Mouse (Mus musculus) embryonic facial prominence, embryonic 12.5 days (tissue): Measurements from ENCODE around the gene F2rl2. TPM values are rescaled to one million over a fixed set of nuclear protein-coding genes. Genes with fewer than 3 reads are reported as not detected.

Experiments used
- ATAC-seq: fragments of 200-750 bp; cut with Nextera tagmentation; 2 replicates; pipeline ENCODE4 v1.8.0; 2017; ENCODE audit not compliant: insufficient number of reproducible peaks, insufficient read depth, low FRiP score, low TSS enrichment
- H3K27ac ChIP-seq: fragments of 300-500 bp; sonication (generic); 2 replicates; pipeline ENCODE4 v1.5.1; 2016; ENCODE audit warnings: mild to moderate bottlenecking
- H3K27me3 ChIP-seq: fragments of 300-500 bp; sonication (generic); 2 replicates; pipeline ENCODE4 v1.6.1; 2016; ENCODE audit warnings: mild to moderate bottlenecking, moderate library complexity
- H3K36me3 ChIP-seq: fragments of 300-500 bp; sonication (generic); 2 replicates; pipeline ENCODE4 v1.6.1; 2016; ENCODE audit warnings: mild to moderate bottlenecking
- H3K4me1 ChIP-seq: fragments of 300-500 bp; sonication (generic); 2 replicates; pipeline ENCODE4 v1.6.1; 2016
- H3K4me2 ChIP-seq: fragments of 300-500 bp; sonication (generic); replicated peaks from 2 replicates; pipeline ENCODE4 v1.6.1; 2016; ENCODE audit warnings: mild to moderate bottlenecking, moderate library complexity
- H3K4me3 ChIP-seq: fragments of 300-500 bp; sonication (generic); 2 replicates; pipeline ENCODE4 v1.5.1; 2016; ENCODE audit warnings: mild to moderate bottlenecking
- H3K9ac ChIP-seq: fragments of 300-500 bp; sonication (generic); 2 replicates; pipeline ENCODE4 v1.6.1; 2016; ENCODE audit warnings: mild to moderate bottlenecking, moderate library complexity
- H3K9me3 ChIP-seq: fragments of 300-500 bp; sonication (generic); 2 replicates; pipeline ENCODE4 v1.6.1; 2016; ENCODE audit warnings: mild to moderate bottlenecking, moderate library complexity
- WGBS: fragments of 180-500 bp; shearing (Covaris S2); methylation state at CpG from one replicate; pipeline ENCODE4 v1.1.7; 2016; 5-methylcytosine and 5-hydroxymethylcytosine counted together
- polyA plus RNA-seq: library from polyadenylated mRNA; unstranded; fragments of >200 nt; fragmentation: Nextera tagmentation; extraction: Ambion mirVana; gene quantifications from 2 replicates; pipeline ENCODE4 v1.2.1, GENCODE M21; 2016

Gene F2rl2
- polyA plus RNA-seq, 1 experiment from 2014 or later: 1.2 TPM

DNA sequence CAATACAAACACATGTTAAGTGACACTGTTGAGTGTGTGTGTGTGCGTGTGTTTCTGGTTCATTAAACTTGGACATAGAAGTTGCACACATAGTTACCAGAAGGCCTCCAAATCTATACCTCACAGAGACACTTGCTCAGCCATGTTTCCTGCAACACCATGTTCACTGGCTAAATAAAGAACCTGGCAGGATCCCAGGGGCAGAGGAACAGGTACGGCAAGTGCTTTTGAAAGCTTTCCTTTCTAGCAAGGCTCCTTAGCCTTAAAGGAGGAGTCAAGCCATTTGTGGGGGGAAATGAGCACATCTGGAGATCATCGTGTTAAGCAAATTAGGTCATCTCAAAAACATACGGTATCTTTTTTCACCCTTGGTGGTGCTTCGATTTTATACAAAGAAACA lies 6.7 kb downstream of the F2rl2 start:
- H3K9me3 ChIP-seq: no peaks in the 10 kb centered on the region
- H3K27ac ChIP-seq: no peak overlapping the region
- H3K4me2 ChIP-seq: no peak overlapping the region
- H3K9ac ChIP-seq: no peak overlapping the region
- H3K36me3 ChIP-seq: no peaks in the 10 kb centered on the region; the same call in 1 of the 2 replicates
- no peak overlapping the region for H3K4me3 ChIP-seq
- no peak for ATAC-seq
- 38% methylated on average over 5 of the region's 5 CpGs for WGBS
- H3K27me3 ChIP-seq: no peaks in the 10 kb centered on the region
- H3K4me1 ChIP-seq: 0 out of 2 replicates have a peak, but pooled peaks cover 5% of the 10 kb centered on the region

DNA sequence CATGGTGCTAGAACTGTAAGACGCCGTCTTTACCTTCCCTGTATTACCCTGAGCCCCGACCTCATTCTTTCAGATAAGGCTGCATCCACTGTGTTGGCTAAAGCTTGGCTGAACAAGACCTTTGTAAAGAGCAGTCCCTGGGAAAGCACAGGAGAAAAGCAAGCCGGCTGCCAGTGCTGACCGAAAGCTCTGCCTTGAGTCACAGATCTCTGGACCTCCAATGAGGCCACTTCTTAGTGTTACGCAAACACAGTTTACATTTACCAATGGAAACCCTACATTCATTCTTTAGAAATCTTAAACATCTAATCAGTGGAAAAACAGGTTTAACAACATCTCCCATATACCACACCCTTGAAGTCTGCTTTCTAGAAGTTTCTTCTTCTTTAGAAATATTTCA lies 8.9 kb downstream of the F2rl2 start:
- Histone ChIP-seq H3K4me1 (0 out of 2 replicates have a peak, but pooled peaks cover 5% of the 10 kb centered on the region), H3K4me2 (no peak overlapping the region), H3K36me3 (no peaks in the 10 kb centered on the region; the same call in 1 of the 2 replicates), H3K27me3 (no peaks in the 10 kb centered on the region), H3K4me3 (no peak overlapping the region), H3K27ac (no peak overlapping the region), H3K9me3 (no peaks in the 10 kb centered on the region), H3K9ac (no peak overlapping the region)
- 86% methylated on average over 6 of the region's 6 CpGs for WGBS
- ATAC-seq: no peak

DNA sequence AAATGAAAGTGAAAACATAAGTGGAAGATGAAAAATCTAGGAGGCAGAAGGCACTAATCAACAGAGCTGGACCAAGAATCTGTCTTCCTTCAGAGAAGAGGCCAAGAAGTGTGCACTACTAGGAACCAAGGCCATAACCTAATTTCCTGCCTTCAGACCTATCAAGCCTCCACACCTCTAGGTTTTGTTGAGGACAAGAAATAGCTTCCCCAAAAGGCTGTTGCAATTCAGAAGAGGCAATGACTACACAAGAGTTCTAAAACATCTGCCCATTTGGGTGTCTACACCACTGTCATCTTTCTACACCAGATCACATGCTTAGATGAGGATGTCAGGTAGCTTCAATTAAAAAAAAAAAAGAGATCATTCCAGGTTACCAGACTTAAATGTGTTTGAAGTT lies 15.4 kb downstream of the F2rl2 start:
- Histone ChIP-seq H3K9ac (no peak overlapping the region), H3K9me3 (no peaks in the 10 kb centered on the region), H3K4me1 (no peaks in the 10 kb centered on the region), H3K27me3 (no peaks in the 10 kb centered on the region), H3K36me3 (no peaks in the 10 kb centered on the region), H3K4me3 (no peak overlapping the region), H3K27ac (no peak overlapping the region), H3K4me2 (no peak overlapping the region)
- no peak for ATAC-seq

DNA sequence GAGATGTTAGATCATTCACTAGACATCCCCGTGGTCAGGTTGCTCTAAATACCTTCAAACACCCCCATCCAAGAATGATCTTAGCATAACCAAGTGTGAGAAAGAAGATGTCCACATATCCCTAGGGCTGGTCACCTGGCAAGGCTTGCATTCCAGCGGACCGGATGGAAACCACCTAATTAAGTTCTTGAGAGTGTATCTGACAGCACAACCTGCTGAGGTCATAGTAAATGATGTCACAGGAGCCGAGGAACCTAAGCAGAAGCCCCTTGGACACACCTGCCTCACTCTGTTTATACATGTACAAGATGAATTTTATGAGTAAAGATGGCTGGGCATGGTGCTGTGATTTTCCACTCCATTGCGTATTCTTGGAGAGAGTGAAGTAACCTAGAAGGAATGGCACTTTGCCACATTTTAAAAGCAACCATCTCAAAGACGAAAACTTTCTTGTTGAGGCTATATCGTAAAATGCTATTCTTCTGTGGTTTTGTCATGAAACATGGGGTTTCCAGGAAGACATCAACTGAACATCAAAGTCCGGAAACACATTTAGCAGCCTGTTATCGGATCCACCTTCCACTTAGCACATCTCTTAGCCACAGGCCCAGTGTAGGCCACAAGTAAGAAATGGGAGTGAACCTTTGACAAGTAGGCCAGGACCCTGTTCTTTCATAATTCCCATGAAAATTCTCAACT lies 16.1 kb downstream of the F2rl2 start:
- no peaks in the 10 kb centered on the region for H3K36me3 ChIP-seq
- no peak overlapping the region for H3K4me3 ChIP-seq
- H3K27ac ChIP-seq: no peak overlapping the region
- H3K9ac ChIP-seq: no peak overlapping the region
- ATAC-seq: no peak
- 90% methylated on average over 9 of the region's 9 CpGs for WGBS
- H3K27me3 ChIP-seq: no peaks in the 10 kb centered on the region
- H3K9me3 ChIP-seq: no peaks in the 10 kb centered on the region
- H3K4me2 ChIP-seq: no peak overlapping the region
- H3K4me1 ChIP-seq: no peaks in the 10 kb centered on the region

DNA sequence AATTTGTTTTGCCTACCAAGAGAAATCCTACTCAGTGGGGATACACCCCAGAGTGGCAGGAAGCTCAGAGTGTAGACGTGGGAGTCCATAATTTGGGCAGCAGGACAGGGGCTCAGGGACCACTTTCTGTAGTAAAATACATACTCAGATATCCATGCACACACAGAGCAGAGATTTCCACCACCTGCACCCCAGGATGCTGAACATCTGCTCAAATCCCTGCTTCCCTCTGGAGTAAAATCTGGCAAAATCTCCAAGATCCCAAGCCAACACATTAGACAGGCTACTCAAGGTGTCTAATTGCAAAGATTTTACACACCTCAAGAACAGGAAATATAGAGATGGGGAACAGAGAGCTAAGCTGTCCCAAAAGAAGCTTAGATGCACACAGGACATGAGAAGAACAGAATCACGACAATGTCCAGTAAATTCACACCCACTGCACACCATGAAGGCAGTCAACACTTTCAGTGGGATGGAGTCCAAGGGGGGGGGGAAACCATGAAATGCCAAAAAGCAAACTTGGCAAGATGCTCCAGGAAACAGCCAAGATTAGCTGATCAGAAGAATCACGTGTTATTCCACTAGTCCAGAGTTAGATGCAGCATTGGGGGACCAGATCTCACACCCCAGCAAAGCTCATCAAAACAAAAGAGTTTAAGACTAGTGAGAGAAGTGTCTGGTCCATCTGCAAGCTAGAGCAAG lies 17.8 kb downstream of the F2rl2 start:
- no peak for ATAC-seq
- Histone ChIP-seq H3K36me3 (no peaks in the 10 kb centered on the region), H3K4me2 (no peak overlapping the region), H3K4me1 (no peaks in the 10 kb centered on the region), H3K9ac (no peak overlapping the region), H3K9me3 (no peaks in the 10 kb centered on the region), H3K27ac (no peak overlapping the region), H3K4me3 (no peak overlapping the region), H3K27me3 (no peaks in the 10 kb centered on the region)
- WGBS: 72% methylated on average over 3 of the region's 3 CpGs

DNA sequence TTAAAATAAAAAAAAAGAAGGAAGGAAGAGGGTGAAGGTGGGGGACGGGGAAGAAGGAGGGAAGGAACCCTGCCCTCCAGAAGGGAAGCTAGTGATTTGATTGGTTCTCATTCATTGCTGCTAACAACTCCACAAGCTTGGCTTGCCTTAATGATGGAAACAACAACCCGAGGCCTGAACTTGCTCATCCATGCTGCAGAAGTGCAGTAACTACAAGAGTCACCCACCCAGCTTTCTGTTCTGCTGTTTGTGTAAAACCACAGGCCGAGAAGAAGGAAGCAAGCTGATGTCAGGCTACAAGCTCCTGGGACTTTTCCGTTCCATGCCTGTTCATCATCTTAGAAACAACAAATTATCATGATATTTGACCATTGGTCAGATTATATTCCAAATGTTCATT lies 18.7 kb downstream of the F2rl2 start:
- Histone ChIP-seq H3K4me2 (no peak overlapping the region), H3K27me3 (no peaks in the 10 kb centered on the region), H3K4me3 (no peak overlapping the region), H3K27ac (no peak overlapping the region), H3K4me1 (0 out of 2 replicates have a peak, but pooled peaks cover 3% of the 10 kb centered on the region), H3K9ac (no peak overlapping the region), H3K36me3 (no peaks in the 10 kb centered on the region), H3K9me3 (no peaks in the 10 kb centered on the region)
- ATAC-seq: no peak
- 69% methylated on average over 4 of the region's 4 CpGs for WGBS

DNA sequence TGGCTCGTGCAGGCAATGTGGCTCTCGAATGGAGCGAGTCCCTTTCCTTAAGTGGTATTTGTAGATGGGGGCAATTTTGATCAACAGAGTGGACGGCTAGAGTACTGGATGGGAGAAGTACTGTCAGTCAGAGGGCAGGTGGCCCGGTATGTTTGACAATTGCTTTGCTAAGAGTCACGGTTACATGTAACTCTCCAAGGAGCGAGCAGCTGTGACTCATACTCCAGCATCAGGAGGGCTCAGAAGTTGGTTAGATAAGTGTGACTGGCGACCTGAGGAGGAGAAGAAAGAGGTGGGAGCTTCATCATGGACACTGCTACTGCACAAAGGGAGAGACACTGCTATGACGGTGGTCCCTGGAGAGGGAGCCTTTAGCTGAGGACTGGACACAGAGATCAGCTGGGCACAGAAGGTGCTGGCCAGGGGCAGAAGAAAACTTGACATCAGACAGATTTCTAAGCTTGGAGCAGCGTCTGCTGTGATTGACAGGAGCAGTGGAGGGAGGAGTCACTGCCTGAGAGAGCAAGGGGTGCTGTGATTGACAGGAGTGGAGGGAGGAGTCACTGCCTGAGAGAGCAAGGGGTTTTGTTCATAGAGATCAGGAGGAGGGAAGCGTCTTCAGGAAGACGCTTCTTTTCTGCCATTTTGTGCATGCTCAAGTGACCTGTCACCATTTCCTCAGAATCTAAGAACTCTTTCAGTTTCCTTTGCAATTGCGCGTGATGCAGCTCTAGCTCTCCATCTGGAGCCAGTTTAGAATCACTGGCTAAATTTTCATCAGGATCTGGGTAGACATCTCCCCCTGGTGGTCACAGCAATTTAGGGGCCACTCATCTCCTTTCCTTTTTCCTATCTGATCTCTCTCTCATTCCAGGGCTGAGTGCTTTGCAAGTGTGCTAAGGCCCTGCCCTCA lies 22.9 kb downstream of the F2rl2 start:
- no peaks in the 10 kb centered on the region for H3K9me3 ChIP-seq
- H3K9ac ChIP-seq: no peak overlapping the region
- no peak overlapping the region for H3K27ac ChIP-seq
- H3K4me3 ChIP-seq: no peak overlapping the region
- ATAC-seq: no peak
- no peaks in the 10 kb centered on the region for H3K27me3 ChIP-seq
- peak overlapping the region; percentile 19 for H3K4me2 ChIP-seq
- no peaks in the 10 kb centered on the region for H3K36me3 ChIP-seq
- 0 out of 2 replicates have a peak, but pooled peaks cover 3% of the 10 kb centered on the region for H3K4me1 ChIP-seq
- 58% methylated on average over 14 of the region's 14 CpGs for WGBS

DNA sequence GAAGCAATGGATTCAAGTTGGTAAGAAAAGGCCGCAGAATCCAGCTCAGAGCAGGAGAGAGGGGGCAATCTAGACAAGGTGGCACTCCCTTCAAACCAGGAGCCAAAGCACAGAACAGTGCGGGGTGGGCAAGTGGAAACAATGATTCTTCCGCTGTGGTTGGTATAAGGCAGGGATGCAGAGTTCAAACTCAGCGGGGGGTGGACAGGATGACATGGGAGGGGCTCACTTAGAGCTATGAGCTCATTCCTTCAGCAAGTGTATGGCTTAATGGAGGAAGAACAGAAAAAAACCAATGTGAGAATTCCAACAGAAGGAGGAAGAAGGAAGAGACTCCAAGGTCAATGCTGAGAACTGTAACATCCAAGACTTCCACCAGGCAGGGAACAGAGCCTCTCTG lies 33.8 kb downstream of the F2rl2 start:
- Histone ChIP-seq H3K36me3 (peaks cover 5% of the 10 kb centered on the region; the same call in 1 of the 2 replicates), H3K4me3 (no peak overlapping the region), H3K9ac (no peak overlapping the region), H3K4me1 (no peaks in the 10 kb centered on the region), H3K4me2 (no peak overlapping the region), H3K27ac (no peak overlapping the region), H3K9me3 (no peaks in the 10 kb centered on the region), H3K27me3 (no peaks in the 10 kb centered on the region)
- no peak for ATAC-seq
- WGBS: 92% methylated on average over 4 of the region's 4 CpGs

DNA sequence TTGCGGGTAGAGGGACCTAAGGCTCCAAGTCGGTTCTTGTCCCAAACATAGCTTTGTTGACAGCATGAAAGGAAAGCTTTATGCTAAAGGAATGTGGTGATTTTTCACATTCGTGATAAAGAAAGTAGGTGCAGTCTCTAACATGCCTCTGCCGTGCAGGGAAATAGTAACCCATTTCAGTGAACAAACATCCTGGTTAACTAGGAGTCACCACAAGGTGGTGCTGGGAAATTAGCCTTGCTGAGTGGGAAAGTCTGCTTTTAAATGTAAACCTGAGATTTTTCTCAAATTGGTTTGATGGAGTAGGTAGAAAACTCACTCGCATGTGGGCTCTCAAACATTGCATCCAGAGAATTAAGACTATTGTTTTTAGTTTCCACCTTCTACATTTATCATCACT lies 43.0 kb downstream of the F2rl2 start:
- 69% methylated on average over 5 of the region's 5 CpGs for WGBS

DNA sequence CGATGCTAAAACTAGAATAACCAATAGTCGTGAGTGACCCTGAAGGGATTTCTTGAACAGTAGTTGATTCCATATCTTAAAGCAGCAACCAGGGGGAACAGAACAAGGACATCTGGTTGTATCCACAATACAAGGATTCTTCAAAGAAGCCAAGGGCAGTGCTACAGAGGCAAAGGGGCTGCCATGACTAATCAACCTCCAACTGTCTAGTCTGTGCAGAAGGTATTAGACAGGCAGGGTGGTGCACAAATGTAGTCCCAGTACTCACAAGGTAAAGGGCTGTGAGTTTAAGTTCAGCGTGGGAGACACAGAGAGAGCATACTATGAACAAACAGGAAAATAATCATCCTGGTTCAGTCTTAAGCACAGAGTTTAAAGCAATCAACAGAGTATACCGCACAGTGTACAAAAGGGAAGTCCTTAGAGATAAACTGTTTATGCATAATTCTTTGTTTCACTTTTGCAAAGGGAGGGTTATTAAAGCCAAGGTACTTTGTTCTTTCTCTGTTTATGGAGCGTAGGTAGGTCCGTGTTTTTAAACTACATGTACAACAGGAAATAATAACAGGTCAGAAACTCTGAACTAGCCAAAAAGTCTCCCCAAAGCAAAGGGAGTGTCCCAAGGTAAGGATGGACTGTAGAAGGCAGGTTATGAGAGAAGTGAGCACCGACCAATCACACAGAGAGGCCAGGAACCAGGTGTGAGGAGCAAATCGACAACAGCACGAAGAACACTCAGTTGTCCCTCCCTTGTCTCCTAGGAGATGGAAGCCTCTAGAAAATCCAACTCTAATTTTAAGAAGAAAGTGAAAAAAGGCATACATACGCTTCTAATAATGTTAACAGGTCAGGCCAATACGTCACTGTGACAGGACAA lies 45.4 kb downstream of the F2rl2 start:
- WGBS: 92% methylated on average over 11 of the region's 11 CpGs
- Histone ChIP-seq H3K4me3 (no peak overlapping the region), H3K4me2 (no peak overlapping the region), H3K9me3 (no peaks in the 10 kb centered on the region), H3K27ac (0 out of 2 replicates have a peak overlapping the region, but pooled peaks have one; percentile 51), H3K4me1 (peaks cover 27% of the 10 kb centered on the region), H3K9ac (no peak overlapping the region), H3K36me3 (no peaks in the 10 kb centered on the region), H3K27me3 (no peaks in the 10 kb centered on the region)
- no peak for ATAC-seq

More for the DNA sequence above, 43.0 kb downstream of the F2rl2 start:
- no peaks in the 10 kb centered on the region for H3K27me3 ChIP-seq
- H3K4me2 ChIP-seq: no peak overlapping the region
- H3K9me3 ChIP-seq: no peaks in the 10 kb centered on the region
- no peak overlapping the region for H3K27ac ChIP-seq
- H3K9ac ChIP-seq: no peak overlapping the region
- H3K36me3 ChIP-seq: no peaks in the 10 kb centered on the region
- ATAC-seq: no peak
- H3K4me3 ChIP-seq: no peak overlapping the region
- H3K4me1 ChIP-seq: peaks cover 15% of the 10 kb centered on the region
